Mouse (Mus musculus): ENCODE data around the gene Gm35134. TPM values are rescaled to one million over a fixed set of nuclear protein-coding genes. Genes with fewer than 3 reads are reported as not detected.

Gm35134 gene
- not detected in 2 replicates for polyA plus RNA-seq (2012; rRNA removed)

GRCm38 (mm10) chrY:19112707-19113106, at the start of gene Gm35134:
Gene Gm35134 (plus strand): TSS chrY:19113007.

